Mouse (Mus musculus) intestine, embryonic 15.5 days (tissue): Measurements from ENCODE around the gene Serp1. TPM values are rescaled to one million over a fixed set of nuclear protein-coding genes. Genes with fewer than 3 reads are reported as not detected.
"Not testable (repeated sequence)": the region's sequence is repeated elsewhere in the genome, so short reads cannot be mapped to it uniquely, and the experiment has no call there.

Source experiments
- ATAC-seq: fragments of 200-750 bp; cut with Nextera tagmentation; 2 replicates; pipeline ENCODE4 v1.8.0; 2017; ENCODE audit warnings: moderate TSS enrichment, moderate library complexity
- H3K27ac ChIP-seq: fragments of 300-500 bp; sonication (generic); 2 replicates; pipeline ENCODE4 v1.5.1; 2015; ENCODE audit warnings: mild to moderate bottlenecking, inconsistent platforms
- H3K27me3 ChIP-seq: fragments of 300-500 bp; sonication (generic); replicated peaks from 2 replicates; pipeline ENCODE4 v1.6.1; 2015; ENCODE audit warnings: inconsistent platforms
- H3K36me3 ChIP-seq: fragments of 300-500 bp; sonication (generic); 2 replicates; pipeline ENCODE4 v1.6.1; 2015; ENCODE audit warnings: inconsistent platforms
- H3K4me1 ChIP-seq: fragments of 300-500 bp; sonication (generic); replicated peaks from 2 replicates; pipeline ENCODE4 v1.6.1; 2015; ENCODE audit warnings: inconsistent platforms
- H3K4me2 ChIP-seq: fragments of 300-500 bp; sonication (generic); replicated peaks from 2 replicates; pipeline ENCODE4 v1.6.1; 2015; ENCODE audit warnings: mild to moderate bottlenecking, inconsistent platforms
- H3K4me3 ChIP-seq: fragments of 300-500 bp; sonication (generic); replicated peaks from 2 replicates; pipeline ENCODE4 v1.5.1; 2015; ENCODE audit warnings: inconsistent platforms
- H3K9ac ChIP-seq: fragments of 300-500 bp; sonication (generic); 2 replicates; pipeline ENCODE4 v1.6.1; 2015; ENCODE audit warnings: inconsistent platforms
- H3K9me3 ChIP-seq: fragments of 300-500 bp; sonication (generic); 2 replicates; pipeline ENCODE4 v1.6.1; 2016; ENCODE audit warnings: inconsistent platforms
- WGBS: fragments of 180-500 bp; shearing (Covaris S2); methylation state at CpG from one replicate; pipeline ENCODE4 v1.1.7; 2015; 5-methylcytosine and 5-hydroxymethylcytosine counted together
- polyA plus RNA-seq: library from polyadenylated mRNA; unstranded; fragments of >200 nt; fragmentation: Nextera tagmentation; extraction: Ambion mirVana; gene quantifications from 2 replicates; pipeline ENCODE4 v1.2.1, GENCODE M21; 2015

Serp1 gene
- polyA plus RNA-seq, 1 experiment from 2014 or later: 197 TPM

- ATAC-seq: no peak
- Histone ChIP-seq H3K4me2 (no peak overlapping the region), H3K9me3 (no peaks in the 10 kb centered on the region), H3K4me1 (no peaks in the 10 kb centered on the region), H3K9ac (no peak overlapping the region), H3K27me3 (no peaks in the 10 kb centered on the region), H3K36me3 (no peaks in the 10 kb centered on the region), H3K4me3 (no peak overlapping the region), H3K27ac (no peak overlapping the region)
- 70% methylated on average over 3 of the region's 3 CpGs for WGBS
Measured at GRCm38 (mm10) chr3:58503720-58504333, 21.9 kb downstream of the Serp1 start.

- no peak overlapping the region for H3K9ac ChIP-seq
- H3K4me2 ChIP-seq: no peak overlapping the region
- H3K4me3 ChIP-seq: no peak overlapping the region
- no peaks in the 10 kb centered on the region for H3K27me3 ChIP-seq
- no peak overlapping the region for H3K27ac ChIP-seq
- WGBS: 63% methylated on average over 2 of the region's 2 CpGs
- H3K9me3 ChIP-seq: no peaks in the 10 kb centered on the region
- no peaks in the 10 kb centered on the region for H3K4me1 ChIP-seq
- no peak for ATAC-seq
- H3K36me3 ChIP-seq: no peaks in the 10 kb centered on the region
Measured at GRCm38 (mm10) chr3:58501961-58502360, 23.7 kb downstream of the Serp1 start.

- Histone ChIP-seq H3K27ac (no peak overlapping the region), H3K4me1 (no peaks in the 10 kb centered on the region), H3K9ac (no peak overlapping the region), H3K4me3 (no peak overlapping the region), H3K4me2 (no peak overlapping the region), H3K27me3 (no peaks in the 10 kb centered on the region), H3K36me3 (no peaks in the 10 kb centered on the region), H3K9me3 (no peaks in the 10 kb centered on the region)
- 54% methylated on average over 4 of the region's 4 CpGs for WGBS
- ATAC-seq: no peak
Measured at GRCm38 (mm10) chr3:58493621-58494020, 32.1 kb downstream of the Serp1 start.

- no peaks in the 10 kb centered on the region for H3K9me3 ChIP-seq
- no peaks in the 10 kb centered on the region for H3K4me1 ChIP-seq
- H3K4me2 ChIP-seq: no peak overlapping the region
- no peak overlapping the region for H3K4me3 ChIP-seq
- no peaks in the 10 kb centered on the region for H3K27me3 ChIP-seq
- no peak for ATAC-seq
- 71% methylated on average over 7 of the region's 7 CpGs for WGBS
- H3K27ac ChIP-seq: no peak overlapping the region
- H3K36me3 ChIP-seq: no peaks in the 10 kb centered on the region
- no peak overlapping the region for H3K9ac ChIP-seq
Measured at GRCm38 (mm10) chr3:58490787-58491186, 34.9 kb downstream of the Serp1 start.

GRCm38 (mm10) chr3:58487999-58488775, 37.5 kb downstream of the Serp1 start:
- Histone ChIP-seq H3K9me3 (no peaks in the 10 kb centered on the region), H3K27me3 (no peaks in the 10 kb centered on the region), H3K27ac (no peak overlapping the region), H3K4me1 (no peaks in the 10 kb centered on the region), H3K4me3 (no peak overlapping the region), H3K4me2 (no peak overlapping the region), H3K36me3 (no peaks in the 10 kb centered on the region), H3K9ac (no peak overlapping the region)
- no peak for ATAC-seq
- 69% methylated on average over 7 of the region's 8 CpGs for WGBS

GRCm38 (mm10) chr3:58487121-58487520, 38.6 kb downstream of the Serp1 start:
- Histone ChIP-seq H3K4me1 (no peaks in the 10 kb centered on the region), H3K4me3 (no peak overlapping the region)
- 68% methylated on average over 3 of the region's 3 CpGs for WGBS

GRCm38 (mm10) chr3:58485883-58486282, 39.8 kb downstream of the Serp1 start:
- Histone ChIP-seq H3K9me3 (no peaks in the 10 kb centered on the region), H3K4me1 (no peaks in the 10 kb centered on the region), H3K27ac (no peak overlapping the region), H3K27me3 (no peaks in the 10 kb centered on the region), H3K4me3 (no peak overlapping the region), H3K9ac (no peak overlapping the region), H3K4me2 (no peak overlapping the region), H3K36me3 (no peaks in the 10 kb centered on the region)
- 67% methylated on average over 7 of the region's 7 CpGs for WGBS
- ATAC-seq: no peak

More at GRCm38 (mm10) chr3:58487121-58487520, 38.6 kb downstream of the Serp1 start:
- no peak overlapping the region for H3K4me2 ChIP-seq
- ATAC-seq: no peak
- H3K27me3 ChIP-seq: no peaks in the 10 kb centered on the region
- H3K36me3 ChIP-seq: no peaks in the 10 kb centered on the region
- no peaks in the 10 kb centered on the region for H3K9me3 ChIP-seq
- no peak overlapping the region for H3K27ac ChIP-seq
- H3K9ac ChIP-seq: no peak overlapping the region

- 93% methylated on average over 2 of the region's 2 CpGs for WGBS
- Histone ChIP-seq H3K27me3 (no peaks in the 10 kb centered on the region), H3K27ac (no peak overlapping the region), H3K4me3 (no peak overlapping the region), H3K9ac (no peak overlapping the region), H3K9me3 (no peaks in the 10 kb centered on the region), H3K36me3 (no peaks in the 10 kb centered on the region), H3K4me1 (no peaks in the 10 kb centered on the region), H3K4me2 (no peak overlapping the region)
- ATAC-seq: no peak
Measured at GRCm38 (mm10) chr3:58478755-58479455, 46.8 kb downstream of the Serp1 start.

- WGBS: 100% methylated on average over 1 of the region's 1 CpGs
- H3K9ac ChIP-seq, H3K4me3 ChIP-seq, H3K4me2 ChIP-seq, H3K27ac ChIP-seq, H3K4me1 ChIP-seq, ATAC-seq, H3K9me3 ChIP-seq, H3K36me3 ChIP-seq, H3K27me3 ChIP-seq: not testable (repeated sequence)
Measured at GRCm38 (mm10) chr3:58475298-58475697, 50.4 kb downstream of the Serp1 start.

Other genes with a start within 250 kb of the Serp1 start
- 9.0 and 10.9 TPM in 2 replicates for gene Tsc22d2, start 111.2 kb downstream of the Serp1 start, polyA plus RNA-seq
- 51.7 and 58.4 TPM in 2 replicates for gene Eif2a, start 71 bp downstream of the Serp1 start, polyA plus RNA-seq
- 20.6 and 20.8 TPM in 2 replicates for gene Selenot, start 50.7 kb upstream of the Serp1 start, polyA plus RNA-seq
- gene Erich6, start 111.3 kb upstream of the Serp1 start, polyA plus RNA-seq: not detected in 2 replicates
- 4.7 and 5.7 TPM in 2 replicates for gene Siah2, start 166.5 kb upstream of the Serp1 start, polyA plus RNA-seq